Mouse (Mus musculus) cerebellum, adult 2 months (tissue): ENCODE results near the gene Ttyh1. TPM values are rescaled to one million over a fixed set of nuclear protein-coding genes. Genes with fewer than 3 reads are reported as not detected.

ENCODE experiments used
- DNase-seq, 2 experiments: peaks; one replicate each; pipeline ENCODE4 v3.0.0; 2021
- H3K27ac ChIP-seq: fragments of 200-500 bp; 2 replicates; pipeline ENCODE4 v1.5.1; 2012; ENCODE audit warnings: low read length, control low read depth, inconsistent platforms; ENCODE audit not compliant: insufficient read depth
- H3K27me3 ChIP-seq: fragments of 200-500 bp; 2 replicates; pipeline ENCODE4 v1.6.1; 2012; ENCODE audit warnings: inconsistent platforms, mild to moderate bottlenecking, low read length, moderate library complexity; ENCODE audit not compliant: control insufficient read depth, insufficient read depth
- H3K4me1 ChIP-seq: fragments of 200-500 bp; 2 replicates; pipeline ENCODE4 v1.6.1; 2011; ENCODE audit warnings: low read length; ENCODE audit not compliant: control insufficient read depth, insufficient read depth
- H3K4me3 ChIP-seq: fragments of 200-500 bp; replicated peaks from 2 replicates; pipeline ENCODE3; 2011; ENCODE audit warnings: mild to moderate bottlenecking, low read depth, low read length, control low read depth; ENCODE audit not compliant: insufficient read depth
- CTCF ChIP-seq: fragments of 200-500 bp; IDR thresholded peaks from 2 replicates; pipeline ENCODE4 v1.5.1; 2011; ENCODE audit warnings: low read depth, mild to moderate bottlenecking, control low read depth, low read length, moderate library complexity, borderline replicate concordance; ENCODE audit not compliant: insufficient read depth
- POLR2A ChIP-seq: fragments of 200-500 bp; IDR thresholded peaks from 2 replicates; pipeline ENCODE4 v1.6.1; 2011; ENCODE audit warnings: low read length, control low read depth, borderline replicate concordance; ENCODE audit not compliant: insufficient read depth
- WGBS: fragments of 180-500 bp; shearing (Covaris S2); methylation state at CpG from one replicate; pipeline ENCODE4 v1.1.7; 2018; 5-methylcytosine and 5-hydroxymethylcytosine counted together
- polyA plus RNA-seq: library from polyadenylated mRNA; depleted of rRNA; stranded (reverse); fragments of >200 nt; gene quantifications from 2 replicates; pipeline ENCODE4 v1.2.3, GENCODE M21; 2012; rRNA removed

Ttyh1 gene
- polyA plus RNA-seq, 1 experiment: 638 TPM

DNA sequence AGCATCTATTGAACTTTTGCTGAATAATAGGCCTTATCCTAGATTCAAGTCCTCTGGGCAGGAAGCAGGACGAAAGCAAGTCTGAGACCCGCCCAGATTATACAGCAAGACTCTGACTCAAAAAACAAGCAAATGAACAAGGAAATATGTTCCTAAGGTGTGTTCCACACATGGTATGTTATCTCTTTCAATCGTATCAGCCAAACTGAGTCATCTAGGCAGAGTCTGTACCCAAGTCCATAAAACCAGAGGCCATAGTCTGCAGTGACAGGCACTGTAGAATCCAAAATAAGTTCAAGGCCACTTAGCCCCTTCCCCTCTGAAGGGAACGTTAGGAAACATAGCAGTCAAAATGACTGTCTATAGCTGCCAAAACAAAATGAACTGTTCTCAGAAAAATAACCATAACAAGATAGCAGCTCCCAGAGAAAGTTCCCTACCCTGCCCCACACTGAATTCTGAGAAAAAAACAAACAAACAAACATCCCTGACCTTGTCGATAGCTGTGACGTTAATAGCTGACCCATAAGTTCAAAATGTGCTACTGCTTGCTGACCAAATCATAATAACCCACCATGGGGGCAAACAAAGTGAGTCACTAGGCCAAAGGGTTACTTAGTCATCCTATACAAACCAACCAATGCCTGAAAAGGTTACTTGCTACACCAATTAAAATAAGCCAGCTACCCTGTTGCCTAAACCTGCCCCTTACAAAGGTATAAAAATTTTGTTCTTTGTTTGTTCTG lies 51.2 kb downstream of the Ttyh1 start:
- H3K27ac ChIP-seq: no peak overlapping the region
- 72% methylated on average over 6 of the region's 6 CpGs for WGBS
- DNase-seq: no peak

DNA sequence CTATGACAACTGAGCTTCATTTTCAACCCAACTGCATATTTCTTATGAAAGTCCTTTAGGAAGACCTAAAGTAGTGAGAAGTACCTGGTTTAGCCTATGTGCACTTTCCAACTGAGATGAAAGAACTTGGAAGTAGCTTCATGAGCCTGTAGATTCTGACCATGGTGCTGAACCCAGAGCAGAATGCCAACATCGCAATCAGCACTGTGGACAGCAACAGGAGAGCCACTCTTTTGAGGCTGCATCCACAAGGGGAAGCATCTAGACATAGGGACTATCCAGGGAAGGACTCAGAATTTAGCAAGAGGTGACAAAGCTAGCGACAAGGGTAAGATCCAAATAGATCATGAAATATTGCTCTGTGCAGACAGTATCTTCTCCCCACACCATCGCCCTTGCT lies 59.2 kb downstream of the Ttyh1 start:
- TF ChIP-seq POLR2A (no peak), CTCF (no peak)
- H3K4me1 ChIP-seq: no peaks in the 10 kb centered on the region
- no peaks in the 10 kb centered on the region for H3K27me3 ChIP-seq
- H3K27ac ChIP-seq: no peak overlapping the region
- DNase-seq: no peak
- 46% methylated on average over 3 of the region's 3 CpGs for WGBS
- no peak overlapping the region for H3K4me3 ChIP-seq

More for the DNA sequence above, 51.2 kb downstream of the Ttyh1 start:
- Histone ChIP-seq H3K4me3 (no peak overlapping the region), H3K27me3 (no peaks in the 10 kb centered on the region), H3K4me1 (no peaks in the 10 kb centered on the region)
- no peak for TF ChIP-seq CTCF
- TF ChIP-seq POLR2A: no peak

Other genes starting within 250 kb of the Ttyh1 start
- not detected in 2 replicates for gene Gm14548, start 221.3 kb upstream of the Ttyh1 start, polyA plus RNA-seq
- gene Lilra6, start 203.9 kb upstream of the Ttyh1 start, polyA plus RNA-seq: not detected in 2 replicates
- gene Lair1, start 56.2 kb upstream of the Ttyh1 start, polyA plus RNA-seq: 4.6 and 5.0 TPM in 2 replicates
- gene Leng8, start 17.6 kb downstream of the Ttyh1 start, polyA plus RNA-seq: 587 and 614 TPM in 2 replicates
- gene Leng9, start 31.0 kb downstream of the Ttyh1 start, polyA plus RNA-seq: 8.8 and 9.7 TPM in 2 replicates
- 1.6 and 2.7 TPM in 2 replicates for gene Cdc42ep5, start 45.5 kb downstream of the Ttyh1 start, polyA plus RNA-seq
- gene Lilra5, start 118.3 kb downstream of the Ttyh1 start, polyA plus RNA-seq: 0.05 and 0.08 TPM in 2 replicates
- 0.07 TPM in 1 of 2 replicates, not detected in the other for gene Ncr1, start 218.3 kb downstream of the Ttyh1 start, polyA plus RNA-seq